Mouse (Mus musculus): ENCODE results near the gene Gm29289.
"Not testable (repeated sequence)": the region's sequence is repeated elsewhere in the genome, so short reads cannot be mapped to it uniquely, and the experiment has no call there.

- TF ChIP-seq CTCF (IDR thresholded peaks at IDR 0.05; ENCODE audit: low read depth, low read length); POLR2A (IDR thresholded peaks at IDR 0.05; ENCODE audit: extremely low read depth, insufficient read depth, low read length): not testable (repeated sequence)
Observed at GRCm38 (mm10) chrY:2932282-2932681, at the start of gene Gm29289.
